Mouse (Mus musculus) heart, adult 18-20 months (tissue): ENCODE measurements around the gene She. TPM values are rescaled to one million over a fixed set of nuclear protein-coding genes. Genes with fewer than 3 reads are reported as not detected.
A peak's percentile ranks its signal among the peaks of the same experiment; 100 is the strongest.

Experiments
- DNase-seq, 2 experiments: peaks; one replicate each; pipeline ENCODE4 v3.0.0; 2021 to 2022; ENCODE audit warnings: mixed read lengths in 1 of 2
- total RNA-seq, 2 experiments: library from RNA; stranded (reverse); gene quantifications; 2 replicates each; pipeline ENCODE4 v1.2.3; 2021

The She gene
- total RNA-seq, 2 experiments from 2014 or later: 10.0 to 10.5 TPM

DNA sequence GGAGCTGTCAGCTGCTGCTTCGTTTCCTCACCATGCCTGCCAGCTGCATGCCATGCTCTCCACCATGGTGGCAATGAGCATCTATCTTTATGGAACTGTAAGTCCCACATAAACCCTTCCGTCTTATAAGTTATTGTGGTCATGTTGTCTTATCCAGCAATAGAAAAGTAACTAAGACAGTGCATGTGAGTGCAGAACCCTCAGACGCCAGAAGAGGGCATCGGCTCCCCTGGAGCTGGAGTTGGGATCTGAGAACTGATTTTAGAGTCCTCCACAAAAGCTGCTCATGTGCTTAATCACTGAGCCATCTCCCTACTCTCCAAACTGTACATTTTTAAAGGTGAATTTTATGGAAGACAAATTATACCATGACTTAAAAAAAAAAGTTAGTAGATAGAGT, 14.1 kb upstream of the She start:
- DNase-seq: peak; percentile 53 to 70

DNA sequence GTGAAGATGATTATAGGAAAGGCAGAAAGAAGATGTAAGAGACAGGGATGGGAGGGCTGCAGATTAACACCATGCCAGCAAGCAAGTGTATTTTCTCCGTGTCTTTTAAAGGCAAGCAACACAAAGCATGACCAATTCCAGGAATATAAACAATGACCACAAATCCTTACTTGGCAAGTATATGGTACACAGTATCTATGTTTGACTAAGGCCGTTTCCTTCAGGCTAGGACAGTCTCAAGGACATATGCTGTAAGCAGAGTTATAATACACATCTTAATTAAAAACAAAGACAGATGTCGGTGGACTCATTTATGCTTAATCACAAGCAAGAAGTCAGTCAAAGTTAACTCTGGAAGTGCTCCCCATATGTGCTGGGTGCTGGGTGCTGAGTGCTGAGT, 12.6 kb upstream of the She start:
- no peak for DNase-seq

DNA sequence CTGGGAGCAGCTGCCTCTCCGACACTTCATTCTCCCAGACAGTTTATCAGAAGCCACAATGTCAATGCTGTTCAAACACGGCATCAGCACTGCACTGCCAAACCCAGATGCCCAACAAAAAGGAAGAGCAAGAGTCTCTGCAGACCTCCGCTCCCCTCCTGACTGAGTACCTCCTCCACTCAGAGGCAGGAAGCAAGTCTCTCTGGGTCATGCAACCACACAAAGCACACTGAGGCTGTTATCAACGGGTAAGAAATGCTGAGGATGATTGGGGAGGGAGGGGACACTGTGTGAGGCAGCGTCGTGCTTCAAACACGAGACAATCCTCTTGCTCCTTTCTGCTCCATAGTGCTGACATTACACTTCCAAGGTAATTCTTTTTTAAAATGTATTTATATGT, 11.3 kb upstream of the She start:
- DNase-seq: no peak

DNA sequence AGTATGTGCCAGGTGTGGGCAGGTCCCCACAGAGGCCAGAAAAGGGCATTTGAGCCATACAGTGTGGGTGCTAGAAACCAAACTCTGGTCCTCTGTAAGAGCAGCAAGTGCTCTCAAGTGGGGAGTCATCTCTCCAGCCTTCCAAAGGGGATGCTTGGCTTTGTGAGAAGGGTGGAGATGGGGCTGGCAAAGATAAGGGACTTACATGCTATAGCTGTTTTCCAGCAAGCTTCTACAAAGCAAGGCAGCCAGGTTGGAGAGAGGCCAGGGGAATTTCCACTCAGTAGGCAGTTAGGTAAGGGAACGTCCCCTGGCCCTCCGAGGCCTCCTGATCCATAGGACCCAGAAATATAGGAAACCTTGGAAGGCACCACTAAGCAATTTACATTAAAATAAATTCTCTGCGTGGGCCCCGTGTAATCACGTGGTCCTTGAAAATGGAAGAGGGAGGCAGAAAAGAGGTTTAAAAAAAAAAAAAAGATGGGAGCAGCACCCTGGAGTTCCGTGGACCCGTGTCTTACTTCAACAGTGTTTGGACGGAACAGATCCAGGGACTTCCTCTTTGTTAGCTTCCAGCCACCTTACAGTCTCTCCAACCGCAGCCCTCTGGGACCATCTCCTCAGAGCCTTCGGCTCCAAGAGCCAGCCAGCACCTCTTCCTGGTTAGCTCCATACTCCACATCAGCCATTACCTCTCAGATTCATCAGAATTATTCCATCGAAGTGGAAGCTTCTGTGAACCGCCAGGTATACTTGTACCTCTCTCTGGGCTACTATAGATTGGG, 10.7 kb upstream of the She start:
- DNase-seq: no peak

DNA sequence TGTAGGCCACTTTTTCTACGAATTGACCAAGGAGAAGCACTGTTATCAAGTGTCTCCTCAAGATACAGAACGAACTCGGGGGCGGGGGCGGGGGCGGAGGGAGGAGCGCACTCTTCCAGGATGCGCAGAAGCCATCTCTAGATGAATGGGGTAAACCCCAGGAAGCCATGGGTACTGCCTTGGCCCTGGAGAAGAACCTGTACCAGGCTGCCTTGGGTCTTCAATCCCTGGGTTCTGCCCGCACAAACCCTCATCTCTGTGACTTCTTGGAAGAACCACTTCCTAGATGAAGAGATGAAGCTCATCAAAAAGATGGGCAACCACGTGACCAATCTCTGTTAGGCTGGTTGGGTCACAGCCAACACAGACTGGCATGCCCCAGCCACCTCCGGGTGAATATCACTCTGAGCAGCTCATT, 10.1 kb upstream of the She start:
- no peak for DNase-seq

DNA sequence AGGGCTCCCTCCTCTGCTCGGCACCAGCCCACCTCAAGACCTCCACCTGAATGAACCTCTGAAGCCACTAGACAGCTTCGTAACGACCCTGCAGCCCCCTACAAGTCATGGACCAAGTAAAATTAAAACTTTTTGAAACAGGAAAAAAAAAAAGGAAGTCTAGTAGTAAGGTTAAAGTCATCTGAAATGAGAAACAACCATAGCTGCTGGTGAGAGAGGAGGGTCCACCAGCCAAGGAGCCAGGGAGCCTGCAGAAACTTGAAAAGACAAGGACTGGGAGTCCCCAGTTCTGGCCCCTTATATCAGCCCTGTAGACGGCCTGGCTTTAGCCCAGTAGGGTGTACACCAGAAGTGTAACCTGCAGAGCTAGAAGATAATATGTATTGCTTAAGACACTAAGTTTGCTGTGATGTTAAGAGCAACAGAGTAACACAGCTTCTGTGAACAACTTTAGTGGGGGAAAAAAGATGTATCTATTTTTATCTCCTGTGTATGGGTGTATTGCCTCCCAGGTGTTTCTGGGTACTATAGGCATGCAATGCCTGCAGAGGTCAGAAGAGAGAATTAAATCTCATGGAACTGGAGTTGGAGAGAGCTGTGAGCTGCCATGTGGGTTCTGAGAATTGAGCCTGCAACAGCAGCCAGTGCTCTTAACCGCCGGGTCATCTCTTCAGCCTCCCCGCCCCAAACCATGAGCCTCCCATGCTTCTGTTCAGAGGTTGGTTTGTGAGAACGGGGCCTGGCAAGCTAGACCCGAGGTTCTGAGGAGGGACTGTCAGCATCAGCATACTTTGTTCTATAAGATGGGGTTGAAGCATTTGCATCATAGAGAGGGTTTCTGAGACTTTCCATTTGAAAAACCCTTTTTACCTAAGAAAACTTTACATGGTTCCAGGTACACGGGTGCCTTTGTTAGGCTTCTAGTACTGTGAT, 9.4 kb upstream of the She start:
- no peak for DNase-seq

DNA sequence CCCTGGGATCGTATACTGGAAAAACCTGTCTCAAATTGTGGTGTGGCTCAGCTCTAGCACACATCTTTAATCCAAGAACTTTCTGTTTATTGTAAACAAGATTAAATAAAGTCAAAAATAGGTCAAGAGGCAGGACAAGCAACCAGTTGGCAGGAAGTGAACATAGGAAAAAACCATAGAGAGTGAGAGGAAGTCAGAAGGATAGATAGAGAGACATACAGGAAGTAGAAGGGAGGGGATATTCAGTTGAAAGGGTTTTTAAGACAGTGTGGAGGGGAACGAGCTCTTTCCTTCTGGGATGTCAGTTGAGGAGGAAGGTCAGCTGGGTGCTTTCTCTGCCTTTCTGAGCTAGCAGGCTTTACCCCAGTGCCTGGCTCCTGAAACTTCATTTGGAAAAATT, 7.6 kb upstream of the She start:
- no peak for DNase-seq

DNA sequence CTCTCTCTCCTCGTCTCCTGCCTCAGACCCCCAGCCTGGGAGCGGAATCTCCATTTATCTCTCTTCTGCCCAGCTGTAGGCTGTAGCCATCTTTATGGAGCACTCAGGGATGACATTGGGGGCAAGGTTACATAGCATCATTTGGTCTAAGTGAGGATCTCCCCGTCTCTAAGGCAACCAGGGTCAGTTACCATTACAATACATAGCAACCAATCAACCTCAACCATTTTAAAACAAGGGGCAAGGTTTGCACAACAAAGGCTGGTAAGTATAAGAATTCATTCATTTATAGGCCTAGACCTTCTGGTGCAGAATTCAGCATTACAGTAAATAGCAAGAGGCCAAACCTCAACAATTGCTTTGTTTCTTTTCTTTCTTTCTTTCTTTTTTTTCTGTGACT, 4.9 kb upstream of the She start:
- no peak for DNase-seq

DNA sequence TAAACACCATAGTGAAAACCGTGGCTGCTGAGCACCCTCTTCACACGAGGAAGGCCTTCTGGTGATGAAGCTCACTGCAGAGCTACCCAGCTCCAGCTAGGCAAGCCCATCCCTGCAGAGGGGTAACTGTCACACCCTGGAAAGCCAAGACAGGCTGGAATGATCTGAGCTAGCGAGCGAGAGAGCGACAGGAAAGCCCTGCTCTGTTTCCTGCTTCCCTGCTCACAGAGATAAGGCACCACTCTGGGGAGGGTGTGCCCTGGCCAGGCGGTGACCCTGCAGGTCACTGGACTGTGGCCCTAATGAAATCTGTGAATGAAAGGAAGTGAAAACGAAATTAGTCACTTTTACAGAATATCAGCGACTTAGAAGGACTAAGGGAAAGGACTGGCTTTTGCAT, 4.2 kb downstream of the She start:
- peak; percentile 48 to 84 for DNase-seq

DNA sequence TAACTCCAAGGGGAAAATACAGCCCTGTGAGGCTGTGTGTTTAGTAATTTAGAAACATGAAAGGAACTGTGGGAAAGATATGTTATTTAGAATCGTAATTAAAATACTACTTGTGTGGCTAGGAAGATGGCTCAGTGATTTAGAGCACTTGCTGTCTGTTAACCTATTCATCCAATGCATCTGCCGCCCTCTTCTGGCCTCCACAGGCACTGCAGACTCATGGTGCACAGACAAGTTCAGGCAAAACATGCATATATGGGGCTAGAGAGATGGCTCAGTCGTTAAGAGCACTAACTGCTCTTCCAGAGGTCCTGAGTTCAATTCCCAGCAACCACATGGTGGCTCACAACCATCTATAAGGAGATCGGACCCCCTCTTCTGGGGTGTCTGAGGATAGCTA, 11.1 kb downstream of the She start:
- no peak for DNase-seq

DNA sequence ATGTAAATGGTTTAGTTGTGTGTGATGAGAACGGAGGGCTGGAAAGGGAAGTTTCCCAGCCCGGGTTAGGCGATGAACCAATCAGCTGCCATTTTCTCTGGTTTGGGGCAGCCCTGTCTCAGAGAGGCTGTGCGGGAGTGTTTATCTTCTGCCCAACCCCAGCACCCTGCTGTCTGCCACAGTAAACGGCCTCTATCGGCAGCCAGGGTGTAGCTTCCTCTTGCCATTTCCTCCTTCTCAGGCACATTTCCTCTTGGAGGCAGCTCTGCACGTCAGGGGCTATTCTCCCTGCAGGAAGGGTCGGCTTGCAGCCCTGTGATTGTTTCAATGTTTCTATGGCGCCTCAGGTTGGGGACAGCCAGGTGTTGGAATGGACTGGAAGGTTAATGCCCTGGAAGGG, 12.0 kb downstream of the She start:
- DNase-seq: peak; percentile 62 to 88

DNA sequence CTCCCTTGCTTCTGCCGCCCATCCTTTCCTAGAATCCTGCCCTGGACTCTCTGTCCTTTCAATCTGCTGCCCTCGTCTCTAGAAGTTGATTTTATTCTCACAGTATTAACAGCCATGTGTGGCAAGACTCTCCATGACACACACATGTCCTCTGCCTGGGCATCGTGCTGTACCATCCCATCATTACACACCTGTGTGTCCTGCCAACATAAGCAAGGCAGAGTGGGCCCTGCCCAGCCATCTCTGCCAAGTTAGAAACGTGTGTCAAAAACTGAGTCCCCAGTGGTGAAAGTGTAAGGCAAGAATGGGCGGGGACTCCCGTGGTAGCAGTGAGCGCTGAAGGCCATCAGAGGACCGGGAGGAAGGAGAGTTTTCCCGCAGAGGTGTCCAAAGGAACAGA, 14.6 kb downstream of the She start:
- no peak for DNase-seq

DNA sequence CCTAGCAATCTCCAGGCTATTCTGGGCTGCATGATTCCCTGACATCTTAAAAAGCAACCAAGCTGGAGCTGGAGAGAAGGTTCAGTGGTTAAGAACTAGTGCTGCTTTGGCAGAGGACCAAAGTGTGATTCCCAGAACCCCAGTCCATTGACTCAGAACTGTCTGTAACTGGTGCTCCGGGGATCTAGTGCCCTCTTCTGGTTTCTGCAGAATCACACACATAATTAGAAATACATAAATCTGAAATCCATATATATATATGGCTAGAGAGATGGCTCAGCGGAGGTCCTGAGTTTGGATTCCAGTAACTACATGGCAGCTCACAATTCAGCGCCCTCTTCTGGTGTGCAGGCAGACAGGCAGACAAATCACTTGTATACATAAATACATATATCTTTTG, 16.0 kb downstream of the She start:
- DNase-seq: no peak

DNA sequence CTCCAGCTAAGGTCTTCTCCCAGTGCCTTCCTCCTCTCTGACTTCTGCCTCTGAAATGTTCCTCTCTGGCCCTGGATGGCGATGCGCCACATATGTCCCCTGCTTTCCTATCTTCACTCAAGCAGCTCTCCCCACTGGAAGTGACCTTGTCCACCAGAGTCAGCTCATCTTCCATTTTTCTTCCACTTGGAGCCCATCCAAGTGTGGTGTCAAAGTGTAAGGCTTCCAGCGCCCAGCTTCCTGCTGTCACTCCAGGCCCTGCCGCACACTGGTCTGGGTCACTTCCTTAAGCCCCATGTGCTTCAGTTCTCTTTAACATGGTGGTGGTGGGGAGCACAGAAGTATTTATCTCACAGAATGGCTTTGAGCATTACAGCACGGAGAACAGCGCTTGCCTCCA, 16.4 kb downstream of the She start:
- DNase-seq: peak in 1 of 2 experiments; percentile 58

DNA sequence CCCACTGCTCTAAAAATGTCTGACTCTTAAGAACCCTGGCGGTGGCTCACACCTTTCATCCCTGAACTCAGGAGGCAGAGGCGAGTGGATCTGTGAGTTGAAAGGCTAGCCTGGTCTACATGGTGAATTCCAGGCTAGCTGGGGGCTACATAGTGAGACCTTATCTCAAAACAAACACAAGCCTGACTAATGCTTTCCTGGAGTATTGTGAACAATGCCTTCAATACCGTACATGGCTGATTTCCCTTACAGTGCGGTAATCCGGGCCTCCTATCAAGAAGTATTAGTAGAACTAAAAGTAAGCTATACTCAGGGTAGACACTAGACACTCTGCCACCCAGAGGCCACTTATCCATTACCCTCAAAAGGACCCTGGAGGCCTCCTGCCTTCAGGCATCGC, 16.9 kb downstream of the She start:
- no peak for DNase-seq

DNA sequence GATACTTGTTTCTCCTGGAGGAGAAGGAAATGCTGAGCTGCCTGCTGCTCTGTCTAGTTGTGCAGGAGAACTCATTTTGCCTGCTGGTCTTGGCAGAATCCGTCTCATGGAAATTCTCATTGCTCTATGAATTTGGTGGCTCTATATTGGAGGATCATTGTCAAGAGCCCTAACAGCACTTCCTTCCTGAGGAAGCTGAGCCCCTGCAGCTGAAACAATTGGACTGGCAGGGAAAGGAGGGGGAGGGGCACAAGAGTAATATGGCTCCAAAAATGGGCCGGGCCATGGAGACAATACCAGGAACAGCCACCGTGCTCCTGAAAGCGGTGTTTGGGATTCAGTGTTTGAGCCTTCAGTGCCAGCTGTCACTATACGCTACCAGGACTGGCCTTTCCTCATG, 22.6 kb downstream of the She start:
- DNase-seq: peak; percentile 71 to 87

DNA sequence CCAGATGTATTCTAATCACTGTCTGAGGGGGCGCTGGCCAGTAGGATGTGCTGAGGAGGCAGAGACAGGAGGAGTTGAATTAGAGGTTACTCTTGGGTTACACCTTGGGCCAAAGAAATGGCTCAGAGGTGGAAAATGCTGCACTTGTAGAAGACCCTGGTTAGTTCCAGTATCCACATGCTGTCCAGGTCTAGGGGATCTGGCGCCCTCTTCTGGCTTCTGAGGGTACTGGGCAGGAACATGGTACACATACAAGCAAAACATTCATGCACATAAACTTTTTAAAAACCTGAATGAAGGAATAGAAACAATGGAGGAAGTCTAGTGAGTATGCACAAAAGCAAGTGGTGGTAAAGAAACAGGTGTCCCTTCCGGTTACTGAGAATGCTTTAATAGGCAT, 26.2 kb downstream of the She start:
- DNase-seq: no peak

DNA sequence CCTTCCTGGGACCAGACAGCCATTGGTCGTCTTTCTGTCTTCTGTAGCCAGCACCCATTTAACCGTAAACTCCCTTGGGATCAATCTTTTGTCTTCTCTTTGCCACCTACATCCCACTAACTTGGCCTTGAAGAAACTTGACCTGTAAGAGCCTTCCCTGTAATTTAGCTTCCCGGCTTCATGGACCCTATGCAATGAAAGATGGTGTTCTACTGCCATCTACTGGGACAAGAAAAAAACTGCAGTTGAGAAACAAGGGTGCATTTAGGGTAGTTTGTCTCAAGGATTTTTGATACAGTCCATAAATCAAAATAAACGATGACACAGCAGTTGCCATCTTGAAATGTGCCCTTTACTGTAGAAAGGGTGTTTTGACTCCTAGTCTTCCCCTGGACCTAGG, 27.0 kb downstream of the She start:
- DNase-seq: peak in 1 of 2 experiments; percentile 70

DNA sequence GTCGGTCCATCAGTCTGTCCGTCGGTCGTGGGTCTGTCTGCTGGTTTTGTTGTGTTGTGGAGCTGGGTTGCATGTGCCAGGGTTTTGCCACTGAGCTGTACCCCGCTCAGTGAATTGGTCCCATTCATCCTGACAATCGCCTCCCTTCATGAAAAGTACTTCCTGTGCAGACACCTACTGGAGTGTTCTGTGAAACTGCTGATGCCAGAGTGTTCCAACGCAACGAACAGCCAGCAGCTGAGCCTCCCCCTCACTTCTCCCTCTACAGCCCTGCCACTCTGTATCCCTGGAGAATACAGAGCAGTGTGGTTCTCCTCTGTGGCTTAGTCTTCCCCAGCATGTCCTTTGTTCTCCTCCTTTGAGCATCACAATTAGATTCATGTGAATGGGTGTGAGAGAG, 27.7 kb downstream of the She start:
- DNase-seq: no peak

DNA sequence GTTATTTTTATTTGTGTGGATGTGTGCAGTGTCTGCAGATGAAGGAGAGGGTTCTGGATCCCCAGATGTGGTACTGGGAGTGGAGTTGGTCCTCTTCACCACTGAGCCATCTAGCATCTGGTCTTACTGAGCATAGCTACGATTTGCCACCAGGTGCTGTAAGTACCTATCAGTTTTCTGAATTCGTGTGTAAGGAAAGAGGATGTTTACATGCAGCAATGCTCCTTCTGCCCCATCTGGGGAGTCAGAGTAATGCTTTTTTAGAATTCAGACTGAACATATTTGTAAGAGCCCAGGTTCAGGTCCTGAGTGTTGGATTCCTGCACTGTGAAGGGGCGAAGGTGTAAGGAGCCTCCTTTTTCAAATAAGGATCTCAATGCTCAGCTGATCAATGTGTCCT, 28.8 kb downstream of the She start:
- DNase-seq: no peak

DNA sequence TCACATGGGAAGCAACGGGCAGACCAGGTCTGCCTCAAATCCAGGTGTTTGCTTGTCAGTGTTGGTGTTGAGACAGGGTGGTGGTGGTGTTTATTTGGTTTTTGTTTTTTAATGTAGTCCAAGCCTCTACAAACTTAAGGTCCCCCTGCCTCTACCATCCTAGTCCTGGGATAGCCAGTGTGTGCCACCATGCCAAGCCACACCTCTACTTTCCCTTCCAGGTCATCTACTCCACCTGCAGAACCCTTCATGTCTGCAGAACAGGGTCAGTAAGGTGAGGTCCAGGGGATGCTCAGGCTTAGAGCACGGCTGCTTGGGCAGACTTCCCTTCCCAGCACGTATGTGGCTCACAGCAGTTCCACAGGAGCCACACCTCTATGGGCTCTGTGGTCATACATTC, 29.2 kb downstream of the She start:
- DNase-seq: no peak

DNA sequence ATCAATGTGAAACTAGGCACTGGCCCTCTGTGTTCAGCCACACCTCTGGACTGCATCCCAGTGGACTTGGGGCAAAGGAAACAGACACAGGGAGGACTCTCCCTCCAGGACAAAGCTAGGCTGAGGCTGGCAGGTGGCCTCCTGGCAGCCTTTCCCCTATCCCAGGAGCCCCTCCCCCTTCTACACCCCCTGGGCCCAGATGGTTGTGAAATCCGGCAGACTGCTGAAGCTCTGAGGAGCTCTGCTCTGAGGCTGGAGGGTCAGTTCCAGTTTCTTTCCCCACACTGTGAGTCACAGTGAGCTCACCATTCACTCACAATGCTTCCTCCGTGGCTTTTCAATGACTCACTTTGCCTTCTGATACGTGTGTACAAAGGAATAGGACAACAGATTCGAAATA, 29.9 kb downstream of the She start:
- DNase-seq: peak; percentile 84 to 92

DNA sequence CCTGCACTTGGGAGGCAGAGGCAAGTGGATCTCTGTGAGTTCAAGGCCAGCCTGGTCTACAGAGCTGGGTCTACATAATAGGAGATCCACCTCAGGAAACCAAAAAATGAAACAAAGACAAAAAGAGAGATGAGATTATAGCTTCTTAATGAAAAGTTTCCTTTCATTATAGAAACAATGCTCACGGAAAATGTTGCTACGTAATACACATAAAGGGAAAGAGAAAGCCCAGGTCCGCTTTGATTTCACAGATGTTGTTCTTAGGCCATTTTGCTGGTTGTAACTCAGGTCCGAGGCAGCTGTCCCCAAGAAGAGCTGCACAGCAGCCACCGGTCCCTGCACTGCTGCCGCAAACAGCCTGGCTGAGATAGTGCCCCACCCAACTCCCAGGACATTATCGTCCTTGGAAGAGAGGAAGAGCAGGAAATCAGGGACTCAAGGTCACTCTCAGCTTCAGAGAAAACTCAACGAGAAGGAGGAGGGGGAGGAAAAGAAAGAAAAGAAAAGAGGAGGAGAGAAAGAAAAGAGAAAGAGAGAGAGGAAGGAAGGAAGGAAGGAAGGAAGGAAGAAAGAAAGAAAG, 31.1 kb downstream of the She start:
- DNase-seq: no peak
